Mouse (Mus musculus): ENCODE measurements around the gene Rasal1. TPM values are rescaled to one million over a fixed set of nuclear protein-coding genes. Genes with fewer than 3 reads are reported as not detected.

Gene Rasal1
- polyA plus RNA-seq, 1 experiment = 0.79 TPM

GRCm38 (mm10) chr5:120686749-120687483 lies 38.3 kb downstream of the Rasal1 start:
- no peak for DNase-seq (ENCODE audit: low read depth, low spot score)
- 61% methylated on average over 6 of the region's 6 CpGs for whole genome bisulfite sequencing

DNA sequence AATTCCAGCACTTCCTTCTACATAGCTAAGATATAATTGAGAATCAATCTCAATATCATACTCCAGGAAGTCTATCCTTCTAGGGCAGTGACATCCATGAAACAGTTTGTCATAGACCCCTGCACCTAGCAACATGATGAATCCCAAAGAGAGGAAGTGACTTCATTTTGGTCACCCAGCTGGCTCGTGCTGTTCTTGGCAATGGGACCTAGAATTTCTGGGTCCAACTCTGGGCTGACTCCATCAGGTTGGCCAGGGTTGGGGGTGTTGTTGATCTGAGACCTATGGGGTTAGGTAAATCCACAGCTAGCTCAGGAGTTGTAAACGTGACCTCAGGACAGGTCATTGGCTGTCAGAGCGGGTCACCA lies 38.9 kb downstream of the Rasal1 start:
- DNase-seq (ENCODE audit: low read depth, low spot score) = no peak
- WGBS = 63% methylated on average over 3 of the region's 3 CpGs

DNA sequence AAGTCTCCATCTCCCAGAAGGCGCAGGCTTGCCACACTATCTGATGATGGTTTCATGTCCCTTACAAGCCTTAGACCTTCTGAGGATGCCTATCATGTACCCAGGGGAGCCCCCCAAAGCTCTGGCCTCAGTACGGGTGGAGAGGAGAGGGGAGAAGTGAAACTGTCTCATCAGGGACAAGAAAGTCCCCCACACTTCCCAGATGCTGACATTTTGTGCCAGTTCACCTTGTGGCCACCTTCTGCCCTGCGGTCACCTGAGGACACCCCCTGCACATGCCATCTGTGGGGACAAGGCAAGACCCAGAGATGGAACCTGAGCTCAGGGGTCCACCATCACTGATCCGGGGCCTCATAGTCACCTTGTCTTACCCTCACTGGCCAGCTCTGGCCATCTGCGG lies 39.3 kb downstream of the Rasal1 start:
- 77% methylated on average over 5 of the region's 5 CpGs for WGBS
- no peak for DNase-seq (ENCODE audit: low read depth, low spot score)

DNA sequence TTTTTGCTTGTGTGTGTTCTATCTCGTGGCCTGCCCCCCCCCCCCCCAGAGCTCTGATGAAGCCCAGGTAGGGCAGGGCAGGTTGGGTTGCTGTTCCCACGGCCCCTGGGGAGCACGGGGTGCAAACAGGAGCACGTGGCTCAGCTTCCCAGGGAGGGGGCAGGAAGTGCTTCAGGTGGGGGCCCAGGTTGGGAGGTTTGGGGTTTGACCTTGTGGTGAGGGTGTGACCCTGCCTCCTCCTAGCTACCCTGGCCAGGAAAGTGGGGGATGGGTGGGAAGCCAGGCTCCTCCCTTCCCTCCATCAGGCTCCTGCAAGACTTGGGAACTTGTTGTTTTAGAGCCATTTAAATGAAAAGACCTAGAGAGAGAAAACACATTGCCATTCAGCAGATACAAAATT lies 39.8 kb downstream of the Rasal1 start:
- 19% methylated on average over 4 of the region's 4 CpGs for WGBS
- no peak for DNase-seq (ENCODE audit: low read depth, low spot score)

GRCm38 (mm10) chr5:120690417-120690816 lies 41.8 kb downstream of the Rasal1 start:
- 45% methylated on average over 4 of the region's 4 CpGs for whole genome bisulfite sequencing
- DNase-seq (ENCODE audit: low read depth, low spot score) = no peak

DNA sequence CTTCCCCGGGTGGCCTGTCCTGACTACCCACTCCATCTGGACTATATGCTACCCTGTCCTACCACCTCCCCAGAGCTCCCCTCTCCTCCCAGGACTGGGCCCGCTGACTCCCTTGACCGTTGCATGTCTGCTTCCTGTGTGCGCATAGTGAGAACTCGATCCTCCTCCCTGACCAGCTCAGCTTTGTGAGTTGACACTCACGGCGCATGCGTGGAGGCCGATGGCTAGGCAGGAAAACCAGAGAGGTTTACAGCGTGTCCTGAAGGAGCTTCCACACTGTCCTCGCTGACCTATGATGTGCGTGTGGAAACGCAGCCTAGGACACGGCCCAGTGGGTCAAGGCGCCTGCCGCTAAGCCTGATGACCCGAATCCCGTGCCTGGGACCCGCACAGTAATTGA lies 43.4 kb downstream of the Rasal1 start:
- 75% methylated on average over 19 of the region's 19 CpGs for WGBS
- DNase-seq (ENCODE audit: low read depth, low spot score) = no peak

- no peak for DNase-seq (ENCODE audit: low read depth, low spot score)
- WGBS = 21% methylated on average over 38 of the region's 38 CpGs
These were observed 45.5 kb downstream of the Rasal1 start for GRCm38 (mm10) chr5:120693931-120694694.

DNA sequence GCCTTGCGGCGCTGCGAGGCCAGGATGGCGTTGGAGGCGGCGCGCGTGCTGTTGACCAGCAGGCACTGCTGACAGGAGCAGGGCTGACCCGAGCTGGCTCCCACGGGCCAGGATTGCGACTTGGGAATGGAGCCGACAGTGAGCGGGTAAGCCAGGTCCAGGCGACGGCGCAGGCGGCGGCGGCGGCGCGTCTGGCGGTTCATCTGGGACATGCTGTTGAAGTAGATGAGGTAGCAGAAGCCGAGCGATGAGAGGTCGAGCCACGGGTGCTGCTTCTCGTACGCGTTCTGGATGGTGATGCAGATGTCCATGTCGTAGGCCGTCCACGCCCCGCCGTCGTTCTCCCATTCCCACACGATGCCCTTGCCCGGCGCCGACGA lies 46.1 kb downstream of the Rasal1 start:
- 19% methylated on average over 41 of the region's 41 CpGs for whole genome bisulfite sequencing
- no peak for DNase-seq (ENCODE audit: low read depth, low spot score)

DNA sequence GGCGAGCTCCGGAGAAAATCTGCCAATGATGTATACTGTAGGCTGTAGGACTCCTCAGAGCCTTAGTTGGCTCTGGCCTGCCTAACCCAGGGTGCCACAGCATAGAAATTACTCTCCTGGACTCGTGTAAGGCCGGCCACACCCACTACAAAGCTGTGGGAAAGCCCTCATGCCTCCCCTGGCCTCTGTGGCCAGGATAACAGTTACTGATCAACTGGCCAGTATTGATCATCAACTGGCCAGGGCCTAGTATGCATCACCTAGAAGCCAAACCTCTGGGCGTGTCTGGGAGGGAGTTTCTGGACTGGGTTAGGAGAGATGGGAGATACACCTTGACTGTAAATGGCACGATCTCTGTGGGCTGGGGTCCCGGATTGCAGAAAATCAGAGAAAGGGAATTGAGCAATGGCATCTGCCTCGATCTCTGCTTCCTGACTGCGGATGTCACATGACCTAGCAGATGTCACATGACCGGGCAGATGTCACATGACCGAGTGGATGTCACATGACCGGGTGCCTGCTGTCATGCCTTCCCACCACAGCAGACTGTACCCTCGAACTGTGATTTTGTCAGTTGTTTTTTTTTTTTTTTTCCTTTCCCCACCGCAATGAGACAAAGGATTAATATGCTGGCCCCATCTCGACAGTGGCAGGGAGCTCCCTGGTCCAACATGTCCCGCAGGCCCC lies 47.6 kb downstream of the Rasal1 start:
- DNase-seq (ENCODE audit: low read depth, low spot score) = no peak

DNA sequence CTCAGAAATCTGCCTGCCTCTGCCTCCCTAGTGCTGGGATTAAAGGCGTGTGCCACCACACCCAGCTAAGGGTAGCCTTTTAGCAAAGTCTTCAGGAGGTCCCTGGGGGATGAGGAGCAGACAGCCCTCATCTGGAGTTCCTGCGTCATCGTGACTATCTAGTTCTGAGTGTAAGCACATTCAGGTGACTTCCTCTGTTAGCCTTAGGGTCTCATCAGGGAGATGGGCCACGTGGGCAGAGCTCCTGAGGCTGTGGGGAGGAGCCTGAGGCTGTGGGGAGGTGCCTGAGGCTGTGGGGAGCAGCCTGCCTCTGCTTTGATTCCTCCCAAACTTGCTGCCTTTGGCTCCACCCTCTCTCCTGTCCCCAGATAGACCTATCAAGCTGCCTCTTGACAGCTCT lies 48.3 kb downstream of the Rasal1 start:
- 55% methylated on average over 4 of the region's 4 CpGs for WGBS
- no peak for DNase-seq (ENCODE audit: low read depth, low spot score)

More for the DNA sequence above, 47.6 kb downstream of the Rasal1 start:
- WGBS = 68% methylated on average over 16 of the region's 16 CpGs

- no peak for DNase-seq (ENCODE audit: low read depth, low spot score)
- 43% methylated on average over 3 of the region's 3 CpGs for WGBS
These were observed 49.6 kb downstream of the Rasal1 start for GRCm38 (mm10) chr5:120698181-120698580.

GRCm38 (mm10) chr5:120698801-120699391 lies 50.3 kb downstream of the Rasal1 start:
- DNase-seq (ENCODE audit: low read depth, low spot score) = no peak
- 38% methylated on average over 16 of the region's 16 CpGs for WGBS

DNA sequence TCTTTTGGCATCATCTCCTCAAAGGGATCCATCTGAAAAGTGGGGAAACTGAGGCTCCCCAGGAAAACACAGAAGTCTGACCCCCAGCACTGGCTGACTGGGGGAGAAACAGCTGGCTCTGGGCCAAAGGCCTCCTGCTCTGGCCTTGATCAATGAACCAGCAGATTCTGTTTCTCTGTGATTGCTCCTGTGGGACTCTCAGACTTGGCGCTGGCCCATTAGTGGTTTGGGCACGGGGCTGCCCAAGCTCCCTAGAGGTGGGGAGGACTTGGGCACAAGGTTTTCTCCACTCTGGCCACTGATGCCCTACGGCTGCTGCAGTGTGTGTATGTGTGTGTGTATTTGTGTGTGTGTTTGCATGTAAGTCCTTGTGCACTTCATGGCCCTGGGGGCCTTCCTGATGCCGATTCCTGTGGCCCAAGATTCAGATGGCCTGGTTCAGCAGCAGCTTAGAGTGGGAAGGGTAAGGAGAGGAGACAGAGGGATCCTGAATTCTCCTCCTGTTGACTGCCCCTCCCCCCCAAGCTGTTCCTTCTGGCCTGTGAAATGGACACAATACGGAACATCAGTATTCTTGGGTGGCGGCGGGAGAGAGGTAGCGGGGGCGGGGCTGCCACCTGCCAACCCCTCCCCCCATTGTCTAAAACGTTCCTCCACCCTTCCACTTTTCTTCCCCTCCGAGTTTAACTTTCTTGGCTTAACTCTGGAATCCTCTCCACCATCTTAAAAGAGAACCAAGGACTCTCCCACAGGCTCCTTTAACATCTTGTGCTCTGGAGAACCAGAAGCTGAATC lies 52.6 kb downstream of the Rasal1 start:
- WGBS = 49% methylated on average over 11 of the region's 11 CpGs
- DNase-seq (ENCODE audit: low read depth, low spot score) = no peak

DNA sequence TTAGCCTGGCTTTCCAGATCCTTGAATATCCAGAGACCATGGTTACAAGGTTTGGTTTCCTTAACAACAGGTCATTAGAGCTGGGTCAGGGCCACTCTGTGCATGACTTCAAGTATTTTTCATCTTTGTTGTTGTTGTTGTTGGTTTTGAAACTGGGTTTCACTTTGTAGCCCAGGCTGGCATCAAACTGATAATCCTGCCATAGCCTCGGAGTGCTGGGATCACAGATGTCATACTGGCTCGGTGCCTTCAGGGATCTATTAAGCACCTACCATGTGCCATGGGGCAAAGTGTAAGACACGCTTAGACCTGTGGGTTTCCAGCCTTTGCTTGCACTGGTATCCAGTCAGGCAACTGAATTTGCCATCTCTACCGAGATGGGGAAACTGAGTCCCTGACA lies 53.8 kb downstream of the Rasal1 start:
- no peak for DNase-seq (ENCODE audit: low read depth, low spot score)
- 77% methylated on average over 4 of the region's 4 CpGs for WGBS

DNA sequence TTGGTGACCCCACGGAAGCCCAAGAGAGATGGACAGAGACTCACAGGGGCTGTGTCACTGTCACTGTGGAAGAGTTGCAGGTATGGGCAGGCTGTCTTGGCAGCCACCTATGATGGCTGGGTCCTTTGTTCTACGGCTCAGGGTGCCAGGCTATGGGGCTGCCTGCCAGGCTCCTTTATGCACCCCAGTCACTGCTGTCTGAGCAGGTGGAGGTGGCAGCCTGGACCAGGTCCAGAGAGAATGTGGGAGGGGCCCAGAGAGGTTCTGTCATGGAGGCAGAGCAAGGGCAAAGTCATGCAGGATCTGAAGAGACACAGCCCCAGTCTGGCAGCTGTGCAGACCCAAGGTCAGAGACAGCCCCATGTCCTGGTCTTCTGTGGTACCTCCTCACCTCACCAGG lies 54.4 kb downstream of the Rasal1 start:
- 53% methylated on average over 2 of the region's 2 CpGs for WGBS
- DNase-seq (ENCODE audit: low read depth, low spot score) = no peak

DNA sequence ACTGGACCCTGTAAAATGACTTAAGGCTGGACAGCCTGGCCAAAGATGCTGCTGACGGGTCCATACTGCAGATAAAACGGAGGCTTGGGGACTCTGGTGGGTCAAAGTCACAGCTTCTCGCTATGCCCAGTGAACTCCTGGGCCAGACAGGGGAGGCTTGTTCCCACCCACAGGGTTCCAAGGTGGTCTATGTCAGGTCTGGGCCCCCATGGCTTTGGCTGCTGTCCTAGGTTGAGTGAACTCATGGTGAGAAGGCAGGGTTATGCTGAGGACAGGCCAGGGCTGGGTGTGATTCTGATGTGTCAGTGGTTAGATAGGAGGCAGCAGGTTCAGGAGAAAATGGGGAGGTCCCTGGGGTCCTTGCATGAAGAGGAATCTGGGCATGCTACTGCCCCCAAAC lies 55.0 kb downstream of the Rasal1 start:
- WGBS = 80% methylated on average over 3 of the region's 3 CpGs
- no peak for DNase-seq (ENCODE audit: low read depth, low spot score)

DNA sequence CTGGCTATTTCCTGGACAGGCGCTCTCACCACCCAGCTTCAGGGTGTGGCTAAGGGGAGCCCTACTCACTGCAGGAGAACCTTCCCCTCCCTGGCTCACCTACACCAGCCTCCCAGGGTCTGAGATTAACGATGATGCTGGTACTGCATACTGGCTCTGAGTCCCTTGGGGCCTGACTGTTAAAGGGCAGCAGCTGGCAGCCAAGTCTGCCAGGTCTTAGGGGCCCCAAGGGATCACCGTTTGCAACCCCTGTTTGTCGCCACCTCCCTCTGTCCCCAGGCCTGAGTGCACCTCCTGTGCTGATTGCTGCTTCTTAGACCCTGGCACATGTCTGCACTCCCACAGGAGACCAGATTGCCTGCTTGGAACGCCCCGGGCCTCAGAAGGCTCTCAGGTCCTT lies 55.8 kb downstream of the Rasal1 start:
- no peak for DNase-seq (ENCODE audit: low read depth, low spot score)
- WGBS = 40% methylated on average over 6 of the region's 6 CpGs

- WGBS = 13% methylated on average over 16 of the region's 16 CpGs
- no peak for DNase-seq (ENCODE audit: low read depth, low spot score)
These were observed 57.9 kb downstream of the Rasal1 start for GRCm38 (mm10) chr5:120706541-120706940.

DNA sequence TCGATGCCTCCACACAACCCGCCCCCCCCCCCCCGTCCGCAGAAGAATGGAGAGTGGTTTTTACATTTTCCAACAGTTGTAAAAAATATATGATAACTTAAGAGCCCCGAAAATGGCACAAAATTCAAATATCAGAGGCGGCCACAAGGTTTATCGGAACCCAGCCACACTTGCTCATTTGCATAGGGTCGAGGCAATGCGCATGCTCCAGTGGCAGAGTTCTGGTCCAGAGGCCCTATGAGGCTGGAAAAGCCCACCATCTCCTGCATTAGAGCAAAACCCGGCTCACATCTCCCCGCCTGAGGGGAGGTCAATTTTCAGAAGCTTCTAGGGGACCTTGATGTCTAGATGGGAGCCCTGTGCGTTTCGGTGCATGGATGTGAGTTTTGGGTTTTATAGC lies 58.4 kb downstream of the Rasal1 start:
- DNase-seq (ENCODE audit: low read depth, low spot score) = no peak
- 44% methylated on average over 13 of the region's 13 CpGs for WGBS
